Mouse (Mus musculus) megakaryocyte, embryonic 14.5 days (primary cell): ENCODE data around the gene Nmt2. TPM values are rescaled to one million over a fixed set of nuclear protein-coding genes. Genes with fewer than 3 reads are reported as not detected.

Source experiments
- H3K27me3 ChIP-seq: replicated peaks from 2 replicates; pipeline ENCODE3; 2012; ENCODE audit warnings: inconsistent platforms
- H3K36me3 ChIP-seq: replicated peaks from 2 replicates; pipeline ENCODE3; 2012; ENCODE audit warnings: low read length, inconsistent platforms, mixed read lengths
- H3K4me1 ChIP-seq: 2 replicates; pipeline ENCODE4 v1.6.1; 2012; ENCODE audit warnings: inconsistent platforms
- H3K4me3 ChIP-seq: replicated peaks from 2 replicates; pipeline ENCODE3; 2012; ENCODE audit warnings: moderate library complexity, mild to moderate bottlenecking, inconsistent platforms
- H3K9me3 ChIP-seq: 2 replicates; pipeline ENCODE4 v1.6.1; 2012; ENCODE audit warnings: inconsistent platforms
- FLI1 ChIP-seq: IDR thresholded peaks from 2 replicates; pipeline ENCODE4 v1.6.1; 2012; ENCODE audit warnings: low read length, inconsistent platforms, mixed read lengths
- GATA1 ChIP-seq: IDR thresholded peaks from 3 replicates; pipeline ENCODE4 v1.6.1; 2012; ENCODE audit warnings: mixed read lengths, low read length, inconsistent platforms, borderline replicate concordance
- polyA plus RNA-seq: library from polyadenylated mRNA; stranded (reverse); fragments of >175 nt; gene quantifications from 2 replicates; pipeline ENCODE4 v1.2.3, GENCODE M21; 2012; ENCODE audit warnings: low replicate concordance; ENCODE audit not compliant: insufficient read depth

Gene Nmt2
- polyA plus RNA-seq, 1 experiment: 13.6 TPM

GRCm38 (mm10) chr2:3324381-3325130 is 40.5 kb downstream of the Nmt2 start:
- no peak for TF ChIP-seq FLI1
- TF ChIP-seq GATA1: no peak
- Histone ChIP-seq H3K4me3 (no peak overlapping the region), H3K9me3 (no peaks in the 10 kb centered on the region; the same call in 1 of the 2 replicates), H3K4me1 (peaks cover 34% of the 10 kb centered on the region), H3K27me3 (no peaks in the 10 kb centered on the region), H3K36me3 (peaks cover 92% of the 10 kb centered on the region)

DNA sequence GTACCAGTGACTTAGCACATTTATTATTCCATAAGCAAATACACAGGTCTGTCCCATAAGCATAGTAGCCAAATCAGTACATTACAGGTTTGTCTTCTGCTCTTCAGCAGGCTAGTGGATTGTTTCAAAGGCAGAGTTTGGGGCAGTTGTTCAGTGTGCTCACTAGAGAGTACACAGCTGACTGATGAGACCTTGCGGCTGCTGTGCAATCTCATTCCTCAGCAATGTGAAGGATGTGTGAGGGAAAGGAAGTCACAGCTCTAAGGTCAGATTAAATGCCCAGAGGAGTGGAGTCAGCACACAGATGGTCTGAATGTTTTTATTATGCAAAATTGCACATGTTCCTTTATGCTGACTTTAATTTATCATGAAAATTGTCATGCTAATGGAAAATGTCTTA is 42.5 kb downstream of the Nmt2 start:
- TF ChIP-seq GATA1 (no peak), FLI1 (no peak)

GRCm38 (mm10) chr2:3327351-3327750 is 43.3 kb downstream of the Nmt2 start:
- H3K4me3 ChIP-seq: no peak overlapping the region
- no peaks in the 10 kb centered on the region; the same call in 1 of the 2 replicates for H3K9me3 ChIP-seq
- H3K27me3 ChIP-seq: no peaks in the 10 kb centered on the region
- TF ChIP-seq GATA1: no peak
- no peak for TF ChIP-seq FLI1
- peaks cover 52% of the 10 kb centered on the region for H3K4me1 ChIP-seq
- peaks cover 74% of the 10 kb centered on the region for H3K36me3 ChIP-seq

More for the DNA sequence above, 42.5 kb downstream of the Nmt2 start:
- Histone ChIP-seq H3K9me3 (no peaks in the 10 kb centered on the region; the same call in 1 of the 2 replicates), H3K36me3 (peaks cover 80% of the 10 kb centered on the region), H3K4me3 (no peak overlapping the region), H3K4me1 (peaks cover 49% of the 10 kb centered on the region), H3K27me3 (no peaks in the 10 kb centered on the region)

GRCm38 (mm10) chr2:3331071-3331703 is 47.2 kb downstream of the Nmt2 start:
- H3K4me3 ChIP-seq: peak overlapping the region; percentile 94

GRCm38 (mm10) chr2:3332056-3332455 is 48.0 kb downstream of the Nmt2 start:
- Histone ChIP-seq H3K27me3 (no peaks in the 10 kb centered on the region), H3K36me3 (peaks cover 27% of the 10 kb centered on the region), H3K9me3 (no peaks in the 10 kb centered on the region), H3K4me1 (peaks cover 48% of the 10 kb centered on the region), H3K4me3 (peak overlapping the region; percentile 94)
- TF ChIP-seq FLI1: no peak
- no peak for TF ChIP-seq GATA1

More at GRCm38 (mm10) chr2:3331071-3331703, 47.2 kb downstream of the Nmt2 start:
- peaks cover 35% of the 10 kb centered on the region for H3K36me3 ChIP-seq
- H3K27me3 ChIP-seq: no peaks in the 10 kb centered on the region
- H3K4me1 ChIP-seq: peaks cover 54% of the 10 kb centered on the region
- no peaks in the 10 kb centered on the region for H3K9me3 ChIP-seq
- TF ChIP-seq FLI1 (no peak), GATA1 (no peak)

GRCm38 (mm10) chr2:3332484-3333242 is 48.7 kb downstream of the Nmt2 start, which contains the start of gene Rpp38:
Gene Rpp38, minus strand, starts transcription at chr2:3332643.
- H3K27me3 ChIP-seq: peaks cover 2% of the 10 kb centered on the region
- TF ChIP-seq GATA1 (no peak), FLI1 (no peak)
- H3K9me3 ChIP-seq: no peaks in the 10 kb centered on the region
- peaks cover 22% of the 10 kb centered on the region for H3K36me3 ChIP-seq
- H3K4me1 ChIP-seq: peaks cover 45% of the 10 kb centered on the region
- peak within 1 kb of the TSS; percentile 94 for H3K4me3 ChIP-seq

DNA sequence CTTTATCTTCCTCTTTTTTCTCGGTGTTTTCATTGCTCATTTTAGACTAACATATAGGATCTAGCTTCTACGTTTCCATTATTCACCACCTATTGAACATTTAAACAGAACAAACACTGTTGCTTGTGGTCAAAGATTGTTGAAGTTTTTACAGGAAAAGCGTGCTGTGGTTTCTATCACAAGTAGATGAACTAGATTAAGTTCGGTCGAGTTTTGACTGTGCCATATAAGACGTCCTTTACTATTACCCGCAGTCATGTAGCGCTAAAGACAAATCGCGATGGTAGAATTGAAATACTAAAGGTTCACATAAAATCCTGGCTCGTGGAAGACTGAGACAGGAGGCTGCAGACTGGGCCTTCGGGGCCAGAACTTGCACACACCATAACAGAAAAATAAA is 49.7 kb downstream of the Nmt2 start:
- Histone ChIP-seq H3K4me3 (no peak overlapping the region), H3K36me3 (peaks cover 11% of the 10 kb centered on the region), H3K4me1 (peaks cover 48% of the 10 kb centered on the region), H3K27me3 (peaks cover 2% of the 10 kb centered on the region), H3K9me3 (no peaks in the 10 kb centered on the region)
- TF ChIP-seq FLI1 (no peak), GATA1 (no peak)

- Histone ChIP-seq H3K9me3 (no peaks in the 10 kb centered on the region), H3K4me3 (peak within 1 kb of the TSS; percentile 92), H3K4me1 (peaks cover 37% of the 10 kb centered on the region), H3K27me3 (peaks cover 2% of the 10 kb centered on the region), H3K36me3 (no peaks in the 10 kb centered on the region)
- TF ChIP-seq GATA1 (no peak), FLI1 (no peak)
Observed at GRCm38 (mm10) chr2:3335611-3336301, 51.7 kb downstream of the Nmt2 start, which contains the start of gene Acbd7. Gene Acbd7, plus strand, starts transcription at chr2:3336168.

- TF ChIP-seq GATA1 (no peak), FLI1 (no peak)
- Histone ChIP-seq H3K27me3 (peaks cover 22% of the 10 kb centered on the region), H3K4me1 (no peaks in the 10 kb centered on the region), H3K9me3 (peaks cover 4% of the 10 kb centered on the region; the same call in 1 of the 2 replicates), H3K36me3 (no peaks in the 10 kb centered on the region), H3K4me3 (no peak overlapping the region)
Observed at GRCm38 (mm10) chr2:3348422-3348821, 64.4 kb downstream of the Nmt2 start.
